8 mouse cellular contexts compared by ENCODE assay signal in genomic region chr5:125408842-125409241, GRCm38 (mm10). TPM values are rescaled to one million over a fixed set of nuclear protein-coding genes. Genes with fewer than 3 reads are reported as not detected.
DNase-seq lines count a peak whose midpoint lies in the region; ATAC-seq and TF ChIP-seq lines count a peak whose summit lies in the region.

No protein-coding gene starts in this region.

- peak overlapping the region; percentile 32 to 47 for H3K4me3 ChIP-seq in heart, embryonic 14.5 days (ENCODE audit: control insufficient read depth in 1 of 2, insufficient read depth in 1 of 2, low read depth in 1 of 2, low read length in 2 of 2)
- peak overlapping the region; percentile 18; the same call in 1 of the 2 replicates for H3K4me3 ChIP-seq in kidney, postnatal 0 days (replicated peaks; ENCODE audit: low read depth, low read length)
- peak overlapping the region; percentile 53 for H3K4me3 ChIP-seq in liver, embryonic 11.5 days (ENCODE audit: low read depth, low read length)
- peak overlapping the region; percentile 39 for H3K4me3 ChIP-seq in stomach, embryonic 15.5 days (replicated peaks)

- peak overlapping the region; percentile 57 for H3K4me2 ChIP-seq in heart, embryonic 14.5 days (ENCODE audit: low read length)
- H3K4me2 ChIP-seq in kidney, postnatal 0 days (ENCODE audit: low read length) = peak overlapping the region; percentile 37
- peak overlapping the region; percentile 96 for H3K4me2 ChIP-seq in liver, embryonic 11.5 days
- H3K4me2 ChIP-seq in stomach, embryonic 15.5 days = peak overlapping the region; percentile 50

- peak; percentile 85 for DNase-seq in CD4-positive helper T cell, adult 2 months (ENCODE audit: low read depth, low spot score)
- peak; percentile 87 to 90 for DNase-seq in adrenal gland, postnatal 36 days
- peak; percentile 84 for DNase-seq in kidney, postnatal 0 days (ENCODE audit: low spot score)
- DNase-seq in liver, embryonic 11.5 days (ENCODE audit: low spot score) = peak; percentile 86
- peak; percentile 81 for DNase-seq in naive thymus-derived CD4-positive, alpha-beta T cell, adult 2 months (ENCODE audit: low read depth)

- H3K27me3 ChIP-seq in heart, embryonic 14.5 days (ENCODE audit: control insufficient read depth, insufficient read depth, low read length) = no peaks in the 10 kb centered on the region
- no peaks in the 10 kb centered on the region for H3K27me3 ChIP-seq in kidney, postnatal 0 days (ENCODE audit: insufficient read depth, low read length)
- H3K27me3 ChIP-seq in liver, embryonic 11.5 days (replicated peaks; ENCODE audit: control insufficient read depth, insufficient read depth, low read length) = no peaks in the 10 kb centered on the region
- H3K27me3 ChIP-seq in stomach, embryonic 15.5 days (replicated peaks) = no peaks in the 10 kb centered on the region

- H3K27ac ChIP-seq in heart, embryonic 14.5 days (replicated peaks in 1 of 2; ENCODE audit: control insufficient read depth in 1 of 2, insufficient read depth in 1 of 2, low read depth in 2 of 2, low read length in 2 of 2) = peak overlapping the region; percentile 50 to 58; a peak in 2 of 4 replicates
- peak overlapping the region; percentile 31; the same call in 1 of the 2 replicates for H3K27ac ChIP-seq in kidney, postnatal 0 days
- H3K27ac ChIP-seq in liver, embryonic 11.5 days (ENCODE audit: low read depth, low read length) = peak overlapping the region; percentile 67
- 0 out of 2 replicates have a peak overlapping the region, but pooled peaks have one; percentile 16 for H3K27ac ChIP-seq in stomach, embryonic 15.5 days

- peaks cover 17 to 20% of the 10 kb centered on the region in 2 experiments for H3K4me1 ChIP-seq in heart, embryonic 14.5 days (ENCODE audit: control insufficient read depth in 2 of 2, insufficient read depth in 2 of 2, low read length in 2 of 2)
- peaks cover 5% of the 10 kb centered on the region; the same call in 1 of the 2 replicates for H3K4me1 ChIP-seq in kidney, postnatal 0 days (replicated peaks; ENCODE audit: insufficient read depth, low read length)
- H3K4me1 ChIP-seq in liver, embryonic 11.5 days (replicated peaks; ENCODE audit: control insufficient read depth, insufficient read depth, low read length) = peaks cover 22% of the 10 kb centered on the region
- H3K4me1 ChIP-seq in stomach, embryonic 15.5 days = peaks cover 14% of the 10 kb centered on the region

- no peak for TF ChIP-seq CTCF in kidney, postnatal 0 days (IDR thresholded peaks at IDR 0.05; ENCODE audit: low read depth)

- peaks cover 5% of the 10 kb centered on the region; the same call in 1 of the 2 replicates for H3K36me3 ChIP-seq in heart, embryonic 14.5 days (ENCODE audit: control insufficient read depth, insufficient read depth, low read length)
- 0 out of 2 replicates have a peak, but pooled peaks cover 4% of the 10 kb centered on the region for H3K36me3 ChIP-seq in kidney, postnatal 0 days (ENCODE audit: insufficient read depth, low read length)
- peaks cover 4% of the 10 kb centered on the region for H3K36me3 ChIP-seq in liver, embryonic 11.5 days (ENCODE audit: control insufficient read depth, insufficient read depth, low read length)
- H3K36me3 ChIP-seq in stomach, embryonic 15.5 days = 0 out of 2 replicates have a peak, but pooled peaks cover 3% of the 10 kb centered on the region

- WGBS in heart, embryonic 14.5 days = 2% methylated on average over 13 of the region's 13 CpGs
- 3% methylated on average over 13 of the region's 13 CpGs for WGBS in kidney, postnatal 0 days
- under 1% methylated on average over 13 of the region's 13 CpGs for WGBS in liver, embryonic 11.5 days
- under 1% methylated on average over 13 of the region's 13 CpGs for WGBS in stomach, embryonic 15.5 days

- no peaks in the 10 kb centered on the region for H3K9me3 ChIP-seq in heart, embryonic 14.5 days (ENCODE audit: control insufficient read depth, low read length)
- no peaks in the 10 kb centered on the region for H3K9me3 ChIP-seq in kidney, postnatal 0 days (replicated peaks; ENCODE audit: low read length)
- no peaks in the 10 kb centered on the region for H3K9me3 ChIP-seq in liver, embryonic 11.5 days (ENCODE audit: control insufficient read depth, low read length)
- no peaks in the 10 kb centered on the region for H3K9me3 ChIP-seq in stomach, embryonic 15.5 days

- H3K9ac ChIP-seq in heart, embryonic 14.5 days (ENCODE audit: low read length) = peak overlapping the region; percentile 16; the same call in 1 of the 2 replicates
- no peak overlapping the region for H3K9ac ChIP-seq in kidney, postnatal 0 days (ENCODE audit: low read depth, low read length)
- peak overlapping the region; percentile 65 for H3K9ac ChIP-seq in liver, embryonic 11.5 days (ENCODE audit: low read depth, low read length)
- H3K9ac ChIP-seq in stomach, embryonic 15.5 days = no peak overlapping the region

- peak; percentile 10; the same call in 1 of the 2 replicates for ATAC-seq in erythroblast, adult 5-6 weeks (replicated peaks; ENCODE audit: low FRiP score, poor library complexity, severe bottlenecking)
- ATAC-seq in heart, embryonic 14.5 days (ENCODE audit: insufficient number of reproducible peaks, insufficient read depth, low FRiP score, low read depth) = peak; percentile 32; the same call in 1 of the 2 replicates
- ATAC-seq in kidney, postnatal 0 days (replicated peaks; ENCODE audit: low FRiP score, low read depth) = peak; percentile 12; the same call in 1 of the 2 replicates
- ATAC-seq in liver, embryonic 11.5 days (replicated peaks; ENCODE audit: low FRiP score) = peak; percentile 77
- peak; percentile 49 for ATAC-seq in stomach, embryonic 15.5 days (ENCODE audit: insufficient read depth, low FRiP score, low read depth)

RNA-seq across cellular contexts. Expression of gene Ubc, which starts 18.8 kb away (rescaled TPM):
- total RNA-seq in adrenal gland, postnatal 36 days (2021) = 1,000 to 10,000 TPM; 1,428 to 1,489 TPM
- 74.2 and 81.7 TPM in 2 replicates for total RNA-seq in erythroblast, adult 5-6 weeks (2015; ENCODE audit: low replicate concordance)
- 106 and 132 TPM in 2 replicates for total RNA-seq in erythroblast, adult 5-6 weeks (2017; ENCODE audit: low replicate concordance)
- polyA plus RNA-seq in heart, embryonic 14.5 days (2014; fragmentation: Nextera tagmentation; extraction: Ambion mirVana) = 859 and 861 TPM in 2 replicates
- polyA plus RNA-seq in kidney, postnatal 0 days (2015; fragmentation: Nextera tagmentation; extraction: Ambion mirVana) = 702 and 872 TPM in 2 replicates
- polyA plus RNA-seq in liver, embryonic 11.5 days (2014; fragmentation: Nextera tagmentation; extraction: Ambion mirVana) = 772 and 827 TPM in 2 replicates
- polyA plus RNA-seq in stomach, embryonic 15.5 days (2015; fragmentation: Nextera tagmentation; extraction: Ambion mirVana) = 893 and 1,069 TPM in 2 replicates

RNA-seq across cellular contexts. Expression of gene Gm10382, which starts 19.7 kb away (rescaled TPM):
- under 1 TPM; 0.23 to 0.40 TPM for total RNA-seq in adrenal gland, postnatal 36 days (2021)
- total RNA-seq in erythroblast, adult 5-6 weeks (2015; ENCODE audit: low replicate concordance) = not detected in 2 replicates
- 0.43 TPM in 1 of 2 replicates, not detected in the other for total RNA-seq in erythroblast, adult 5-6 weeks (2017; ENCODE audit: low replicate concordance)
- polyA plus RNA-seq in heart, embryonic 14.5 days (2014; fragmentation: Nextera tagmentation; extraction: Ambion mirVana) = 0.27 and 0.32 TPM in 2 replicates
- polyA plus RNA-seq in kidney, postnatal 0 days (2015; fragmentation: Nextera tagmentation; extraction: Ambion mirVana) = 0.40 and 0.74 TPM in 2 replicates
- polyA plus RNA-seq in liver, embryonic 11.5 days (2014; fragmentation: Nextera tagmentation; extraction: Ambion mirVana) = 0.18 and 0.34 TPM in 2 replicates
- polyA plus RNA-seq in stomach, embryonic 15.5 days (2015; fragmentation: Nextera tagmentation; extraction: Ambion mirVana) = 0.21 and 0.67 TPM in 2 replicates

RNA-seq across cellular contexts. Expression of gene Dhx37, which starts 25.1 kb away (rescaled TPM):
- total RNA-seq in adrenal gland, postnatal 36 days (2021) = 10 to 100 TPM; 16.3 to 21.9 TPM
- total RNA-seq in erythroblast, adult 5-6 weeks (2015; ENCODE audit: low replicate concordance) = 1.2 and 17.8 TPM in 2 replicates
- 6.1 and 6.5 TPM in 2 replicates for total RNA-seq in erythroblast, adult 5-6 weeks (2017; ENCODE audit: low replicate concordance)
- 7.2 and 8.2 TPM in 2 replicates for polyA plus RNA-seq in heart, embryonic 14.5 days (2014; fragmentation: Nextera tagmentation; extraction: Ambion mirVana)
- polyA plus RNA-seq in kidney, postnatal 0 days (2015; fragmentation: Nextera tagmentation; extraction: Ambion mirVana) = 7.2 and 8.1 TPM in 2 replicates
- 18.5 and 19.4 TPM in 2 replicates for polyA plus RNA-seq in liver, embryonic 11.5 days (2014; fragmentation: Nextera tagmentation; extraction: Ambion mirVana)
- polyA plus RNA-seq in stomach, embryonic 15.5 days (2015; fragmentation: Nextera tagmentation; extraction: Ambion mirVana) = 10.8 and 11.5 TPM in 2 replicates

RNA-seq across cellular contexts. Expression of gene Bri3bp, which starts 32.5 kb away (rescaled TPM):
- total RNA-seq in adrenal gland, postnatal 36 days (2021) = 10 to 100 TPM; 25.6 to 39.0 TPM
- total RNA-seq in erythroblast, adult 5-6 weeks (2015; ENCODE audit: low replicate concordance) = 10.9 and 13.1 TPM in 2 replicates
- 4.7 and 5.3 TPM in 2 replicates for total RNA-seq in erythroblast, adult 5-6 weeks (2017; ENCODE audit: low replicate concordance)
- 34.8 and 36.6 TPM in 2 replicates for polyA plus RNA-seq in heart, embryonic 14.5 days (2014; fragmentation: Nextera tagmentation; extraction: Ambion mirVana)
- polyA plus RNA-seq in kidney, postnatal 0 days (2015; fragmentation: Nextera tagmentation; extraction: Ambion mirVana) = 46.7 and 47.2 TPM in 2 replicates
- 63.6 and 67.9 TPM in 2 replicates for polyA plus RNA-seq in liver, embryonic 11.5 days (2014; fragmentation: Nextera tagmentation; extraction: Ambion mirVana)
- polyA plus RNA-seq in stomach, embryonic 15.5 days (2015; fragmentation: Nextera tagmentation; extraction: Ambion mirVana) = 45.5 and 46.6 TPM in 2 replicates

Comparison
In these comparisons a context has a peak if more than half of its experiments do, and no peak if none do; other contexts are left out.
1. Peak in every context shown above with its lines: DNase-seq, ATAC-seq, H3K4me3 ChIP-seq and H3K27ac ChIP-seq.
2. ATAC-seq: peak in every context shown above with its lines; median percentile 77 in liver, embryonic 11.5 days; 49 in stomach, embryonic 15.5 days; 32 in heart, embryonic 14.5 days; 12 in kidney, postnatal 0 days; 10 in erythroblast, adult 5-6 weeks.
3. H3K27ac ChIP-seq: peak in every context shown above with its lines; median percentile 67 in liver, embryonic 11.5 days; 54 in heart, embryonic 14.5 days; 31 in kidney, postnatal 0 days; 16 in stomach, embryonic 15.5 days.
4. H3K4me2 ChIP-seq: peak in every context shown above with its lines; median percentile 96 in liver, embryonic 11.5 days; 57 in heart, embryonic 14.5 days; 50 in stomach, embryonic 15.5 days; 37 in kidney, postnatal 0 days.
5. H3K9ac ChIP-seq: peak in heart, embryonic 14.5 days (single experiment) and liver, embryonic 11.5 days (single experiment); none in kidney, postnatal 0 days (single experiment) and stomach, embryonic 15.5 days (single experiment).